Mouse (Mus musculus): ENCODE measurements around the gene Trim61.

- no peak for TF ChIP-seq TAL1 (IDR thresholded peaks at IDR 0.05; ENCODE audit: low read length)
- TF ChIP-seq GATA1 (IDR thresholded peaks at IDR 0.05; ENCODE audit: low read length): no peak
Observed at GRCm38 (mm10) chr8:65053968-65054367, 35.6 kb upstream of the Trim61 start.

Measured in erythroblast, embryonic 14.5 days (primary cell).